Mouse (Mus musculus) heart, adult 11 months (tissue): Measurements from ENCODE around the gene Nmt2.

Experiments used
- DNase-seq: peaks from one replicate; pipeline ENCODE4 v3.0.0; 2022

Nmt2 gene

GRCm38 (mm10) chr2:3327351-3327750 is 43.3 kb downstream of the Nmt2 start:
- DNase-seq, result peak; percentile 90

- DNase-seq, result peak; percentile 79
Measured at GRCm38 (mm10) chr2:3331071-3331703, 47.2 kb downstream of the Nmt2 start.

GRCm38 (mm10) chr2:3332056-3332455 is 48.0 kb downstream of the Nmt2 start:
- no peak for DNase-seq

DNA sequence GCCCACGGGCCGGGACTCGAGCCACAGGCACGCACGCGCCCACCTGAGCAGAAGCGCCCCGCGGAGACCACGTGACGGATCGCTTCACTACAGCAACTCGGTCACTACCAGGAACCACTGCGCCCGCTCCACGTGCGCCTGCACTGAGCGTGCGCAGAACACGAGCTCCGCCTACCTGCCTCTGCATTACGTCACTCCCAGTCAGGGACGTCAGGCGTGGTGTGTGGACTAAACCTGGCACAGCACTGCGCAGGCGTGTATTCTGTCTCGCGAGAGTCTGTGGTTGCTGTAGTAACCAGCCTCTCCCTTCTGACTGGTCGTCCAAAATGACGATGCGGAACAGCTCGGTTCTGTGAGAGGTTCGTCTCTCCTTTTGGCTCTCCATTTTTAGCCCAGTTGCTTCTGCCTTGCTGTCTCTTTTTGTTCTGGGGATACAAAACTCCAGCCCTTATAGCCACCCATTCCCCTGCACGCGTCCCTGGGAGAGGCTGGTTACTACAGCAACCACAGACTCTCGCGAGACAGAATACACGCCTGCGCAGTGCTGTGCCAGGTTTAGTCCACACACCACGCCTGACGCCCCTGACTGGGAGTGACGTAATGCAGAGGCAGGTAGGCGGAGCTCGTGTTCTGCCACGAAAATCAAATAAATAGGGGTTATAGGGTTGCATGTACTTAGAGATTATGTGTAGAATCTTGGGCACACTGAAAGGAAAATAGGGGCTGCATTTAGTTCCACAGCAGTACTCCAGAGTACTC is 48.7 kb downstream of the Nmt2 start, which contains the start of gene Rpp38:
Gene Rpp38 (minus strand): TSS at position 160 of the 759 bp plus-strand sequence.
- DNase-seq, result peak; percentile 100

DNA sequence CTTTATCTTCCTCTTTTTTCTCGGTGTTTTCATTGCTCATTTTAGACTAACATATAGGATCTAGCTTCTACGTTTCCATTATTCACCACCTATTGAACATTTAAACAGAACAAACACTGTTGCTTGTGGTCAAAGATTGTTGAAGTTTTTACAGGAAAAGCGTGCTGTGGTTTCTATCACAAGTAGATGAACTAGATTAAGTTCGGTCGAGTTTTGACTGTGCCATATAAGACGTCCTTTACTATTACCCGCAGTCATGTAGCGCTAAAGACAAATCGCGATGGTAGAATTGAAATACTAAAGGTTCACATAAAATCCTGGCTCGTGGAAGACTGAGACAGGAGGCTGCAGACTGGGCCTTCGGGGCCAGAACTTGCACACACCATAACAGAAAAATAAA is 49.7 kb downstream of the Nmt2 start:
- DNase-seq, result peak; percentile 45

- DNase-seq, result peak; percentile 94
Measured at GRCm38 (mm10) chr2:3335611-3336301, 51.7 kb downstream of the Nmt2 start, which contains the start of gene Acbd7. Acbd7 (plus strand) TSS chr2:3336168.

DNA sequence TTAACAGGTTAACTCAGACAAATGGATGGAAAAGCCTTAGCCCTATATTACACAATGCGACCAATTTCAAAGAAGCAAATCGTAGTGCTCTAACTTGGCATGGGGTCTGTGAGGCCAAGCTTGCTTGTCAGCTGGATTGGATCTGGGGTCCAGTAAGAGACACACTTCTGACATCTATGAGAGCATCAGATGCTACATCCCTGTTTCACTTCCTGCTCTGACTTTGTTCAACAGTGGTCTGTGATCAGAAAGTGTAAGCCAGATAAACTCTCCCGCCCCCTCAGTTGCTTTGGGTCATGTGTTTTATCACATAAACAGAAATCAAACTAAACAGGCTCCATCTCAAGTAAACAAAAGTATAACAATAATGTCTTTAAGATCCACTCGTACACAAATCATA is 64.4 kb downstream of the Nmt2 start:
- peak; percentile 14 for DNase-seq

DNA sequence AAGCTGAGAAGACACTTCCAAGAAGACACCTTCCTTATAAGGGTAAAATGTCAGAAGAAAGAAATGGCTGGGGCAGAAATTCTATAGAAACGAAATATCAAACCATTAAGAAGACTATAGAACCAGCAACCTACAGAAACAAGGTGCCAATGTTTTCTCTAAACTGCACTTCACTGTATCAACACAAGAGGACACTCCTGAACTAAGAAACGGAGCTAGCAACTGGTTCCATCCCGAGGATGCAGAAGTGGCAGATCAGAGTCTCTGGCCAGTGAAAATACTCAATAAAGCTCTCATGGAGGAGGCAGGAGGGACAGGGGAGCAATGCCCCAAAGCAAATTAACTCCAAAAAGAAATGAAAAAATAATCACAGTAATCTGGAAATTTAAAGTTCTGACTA is 64.9 kb downstream of the Nmt2 start:
- DNase-seq, result peak; percentile 66

GRCm38 (mm10) chr2:3353160-3353559 is 69.1 kb downstream of the Nmt2 start:
- no peak for DNase-seq

DNA sequence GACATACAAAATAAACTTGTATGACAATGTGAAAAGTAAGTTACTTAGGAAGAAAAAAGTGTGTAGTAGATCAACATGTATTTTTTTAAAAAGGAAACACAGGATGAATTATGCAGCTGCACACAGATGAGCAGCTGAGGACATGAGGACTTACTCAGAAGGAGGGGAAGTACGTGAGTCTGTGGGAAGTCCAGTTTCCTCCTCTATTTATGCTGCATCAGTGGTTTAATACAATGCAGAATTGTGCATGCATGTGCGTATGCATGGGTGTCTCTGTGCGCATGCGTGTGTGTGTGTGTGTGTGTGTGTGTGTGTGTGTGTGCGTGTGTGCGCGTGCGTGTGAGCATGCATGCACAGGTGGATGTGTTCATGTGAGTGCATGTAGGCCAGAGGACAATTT is 71.8 kb downstream of the Nmt2 start:
- DNase-seq, result peak; percentile 89

- peak; percentile 33 for DNase-seq
Measured at GRCm38 (mm10) chr2:3356311-3356710, 72.3 kb downstream of the Nmt2 start.

GRCm38 (mm10) chr2:3357887-3358286 is 73.9 kb downstream of the Nmt2 start:
- DNase-seq, result peak; percentile 73

GRCm38 (mm10) chr2:3361067-3361466 is 77.1 kb downstream of the Nmt2 start:
- peak; percentile 51 for DNase-seq

DNA sequence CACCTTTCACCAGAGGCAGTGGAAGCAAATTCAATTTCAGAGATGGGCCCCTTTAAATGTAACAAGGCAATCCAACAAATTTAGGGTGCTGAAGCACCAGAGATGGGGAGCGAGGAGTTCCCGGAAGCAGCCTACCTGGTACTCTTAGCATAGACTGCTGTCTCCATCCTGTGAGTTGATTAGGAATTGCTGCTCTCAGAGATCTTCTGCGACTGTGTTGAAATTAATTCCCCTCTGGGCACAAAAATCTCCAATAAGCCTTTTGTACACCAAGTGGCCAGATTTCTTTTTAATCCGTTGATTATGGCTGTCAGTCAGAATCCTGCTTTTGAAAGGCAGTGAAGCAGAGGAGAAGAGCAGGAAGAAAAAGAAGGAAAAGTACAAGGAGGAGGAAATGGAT is 81.1 kb downstream of the Nmt2 start:
- no peak for DNase-seq
